Mouse (Mus musculus) brain, embryonic 18.5 days (tissue): Measurements from ENCODE around the gene Hivep1.

Source experiments
- DNase-seq: peaks from one replicate; pipeline ENCODE4 v3.0.0-alpha.2; 2012; ENCODE audit warnings: low read depth, low spot score

The Hivep1 gene

DNA sequence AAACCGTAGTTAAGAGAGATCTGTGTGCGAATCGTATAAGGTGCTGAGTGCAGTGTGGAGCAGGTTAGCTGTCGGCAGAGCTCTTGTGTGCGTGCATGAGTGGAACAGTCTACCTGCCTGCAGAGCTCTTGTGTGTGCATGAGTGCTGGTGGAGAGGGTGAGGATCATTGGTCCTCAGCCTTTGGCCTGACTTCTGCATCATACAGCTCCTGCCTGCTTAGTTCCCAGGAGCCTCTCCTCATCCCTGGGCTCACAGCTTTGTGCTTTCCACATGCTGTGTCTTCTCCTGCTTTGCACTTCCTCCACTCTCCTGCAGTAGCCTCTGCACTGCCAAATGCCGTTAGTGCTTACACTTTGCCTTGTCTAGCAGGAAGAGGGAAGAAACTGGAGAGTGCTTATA lies 60.2 kb downstream of the Hivep1 start:
- DNase-seq: no peak

DNA sequence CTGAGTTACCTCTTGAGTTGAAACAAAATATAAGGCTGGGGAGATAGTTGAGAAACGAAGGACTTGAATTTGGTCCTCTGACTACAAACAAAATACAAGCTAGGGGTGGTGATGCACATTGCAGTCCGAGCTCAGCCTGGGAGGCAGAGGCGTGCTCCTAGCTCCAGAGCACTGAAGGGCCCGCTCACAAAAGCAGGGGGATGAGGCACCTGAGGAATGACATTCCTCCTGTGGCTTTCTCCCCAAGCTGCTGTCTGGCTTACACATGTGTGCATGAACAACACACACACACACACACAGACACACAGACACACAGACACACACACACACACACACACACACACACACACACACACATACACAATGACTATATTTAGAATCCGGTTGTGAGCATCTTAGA lies 60.9 kb downstream of the Hivep1 start:
- no peak for DNase-seq

DNA sequence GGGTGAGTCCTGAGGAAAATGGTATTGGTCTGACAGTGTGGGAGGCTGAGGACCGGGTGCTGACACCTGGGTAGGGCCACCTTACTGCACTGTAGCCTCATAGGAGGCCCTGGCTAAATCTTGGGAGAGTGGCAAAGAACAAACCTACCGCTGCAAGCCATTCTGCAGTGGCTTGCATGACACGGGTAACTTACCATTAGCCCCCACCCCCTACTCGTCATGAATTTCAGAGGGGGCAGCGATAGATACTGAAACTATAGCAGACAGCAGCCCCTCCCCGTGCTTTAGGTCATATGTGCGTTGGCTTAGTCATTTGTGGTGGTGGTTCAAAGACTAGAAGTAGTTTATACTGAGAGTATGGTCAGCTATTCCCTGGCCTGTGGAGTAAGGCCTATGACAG lies 61.8 kb downstream of the Hivep1 start:
- no peak for DNase-seq

DNA sequence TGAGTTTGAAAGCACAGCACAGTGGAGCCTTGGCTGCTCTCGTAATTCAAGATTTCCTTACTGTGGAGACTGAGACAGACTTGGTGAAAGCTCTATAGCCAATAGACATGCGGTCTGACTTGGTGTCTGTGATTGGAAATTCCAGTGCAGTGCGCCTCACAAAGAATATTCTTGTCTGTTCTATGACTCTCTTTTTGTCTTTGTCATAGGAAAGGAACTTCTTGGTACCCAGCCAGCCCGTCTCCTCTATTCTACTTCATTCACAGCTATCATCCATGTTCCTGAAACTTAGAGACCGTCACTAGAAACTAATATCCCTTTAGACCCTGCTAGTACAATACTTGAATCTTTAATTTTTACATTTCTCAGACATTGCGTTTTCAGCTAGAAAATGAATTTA lies 64.5 kb downstream of the Hivep1 start:
- no peak for DNase-seq

DNA sequence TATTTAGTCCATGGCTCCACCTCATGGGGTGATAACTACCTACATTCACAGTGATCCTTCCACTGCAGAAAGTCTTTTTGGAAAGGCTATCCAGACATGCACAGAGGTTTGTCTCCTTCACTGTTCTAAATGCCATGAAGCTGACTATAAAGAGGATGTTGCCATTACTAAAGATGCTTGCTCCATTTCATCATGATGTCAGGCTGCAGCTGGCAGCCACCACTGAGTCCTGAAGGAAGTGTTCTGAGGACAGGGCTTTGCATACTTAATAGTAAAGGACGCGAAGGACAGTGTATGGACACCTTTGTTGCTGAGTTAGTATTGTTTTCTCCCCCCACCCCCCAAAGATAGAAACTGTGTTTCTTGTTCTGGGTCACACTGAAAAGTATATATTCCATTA lies 67.2 kb downstream of the Hivep1 start:
- DNase-seq: no peak

DNA sequence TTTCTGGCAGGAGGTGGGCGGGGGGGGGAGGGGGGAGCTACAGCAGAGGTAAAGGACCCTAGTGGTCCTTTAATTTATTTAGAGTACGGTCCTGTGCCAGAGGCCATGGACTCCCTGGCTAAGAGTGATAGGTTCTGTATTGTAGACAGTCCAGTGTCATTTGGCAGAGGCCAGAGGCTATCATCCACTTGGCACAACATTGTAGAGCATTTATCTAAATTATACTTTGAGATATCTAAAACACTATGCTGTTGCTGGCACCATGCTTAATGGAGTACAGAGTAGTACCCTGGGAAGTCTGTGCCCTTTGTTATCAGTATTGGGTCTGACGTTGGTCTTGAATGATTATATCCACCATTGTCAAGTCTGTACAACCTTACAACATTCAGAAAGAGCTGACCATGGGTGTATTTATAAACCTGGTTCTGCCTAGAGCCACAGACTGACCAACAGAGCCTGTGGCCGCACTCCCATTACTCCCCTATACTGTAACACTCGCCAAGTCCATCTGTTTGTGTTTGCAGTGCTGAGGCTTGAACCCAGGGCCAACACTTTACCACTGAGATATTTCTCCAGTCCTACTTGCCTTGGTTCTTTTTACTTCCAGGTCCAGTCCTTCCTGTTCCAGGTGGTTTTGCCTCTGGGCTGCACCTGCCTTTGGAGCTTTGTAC lies 69.4 kb downstream of the Hivep1 start:
- no peak for DNase-seq

GRCm38 (mm10) chr13:42121777-42122682 lies 70.2 kb downstream of the Hivep1 start:
- no peak for DNase-seq

GRCm38 (mm10) chr13:42144627-42145026 lies 92.8 kb downstream of the Hivep1 start:
- DNase-seq: no peak

- DNase-seq: peak; percentile 12
These were observed 97.7 kb downstream of the Hivep1 start for GRCm38 (mm10) chr13:42149328-42150071.

- peak; percentile 4 for DNase-seq
These were observed 98.2 kb downstream of the Hivep1 start for GRCm38 (mm10) chr13:42150072-42150450.

DNA sequence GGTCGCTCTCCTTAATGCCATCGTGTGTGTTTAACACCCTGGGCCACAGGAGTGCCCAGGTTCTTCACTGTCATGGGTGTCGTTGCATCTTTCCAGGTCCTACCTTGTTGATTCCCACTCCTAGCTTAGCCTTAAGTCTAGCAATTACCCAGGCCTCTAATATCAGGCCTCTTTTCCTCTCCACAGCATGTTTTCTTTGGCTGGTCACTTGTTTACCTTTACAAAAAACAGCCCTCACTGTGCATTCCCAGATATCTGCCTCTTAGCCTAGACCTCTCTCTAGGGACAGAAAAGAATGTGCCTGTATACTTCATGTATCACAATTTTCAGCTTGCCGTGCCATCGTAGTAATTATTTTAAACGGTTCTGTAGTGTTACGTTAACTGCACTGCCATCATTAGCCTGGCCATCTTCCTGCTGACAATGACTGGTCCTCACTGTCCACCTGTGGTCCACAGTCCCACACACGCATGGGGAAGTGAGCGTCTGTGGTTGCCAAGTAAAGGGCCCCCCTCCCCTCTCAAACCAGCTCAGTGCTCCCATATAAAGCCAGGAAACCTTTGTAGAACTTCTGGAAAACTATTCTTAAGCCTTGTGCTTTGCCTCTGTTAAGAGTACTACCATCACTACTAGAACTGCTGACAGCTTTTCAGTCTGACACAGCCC lies 98.8 kb downstream of the Hivep1 start:
- no peak for DNase-seq

- DNase-seq: no peak
These were observed 106.4 kb downstream of the Hivep1 start for GRCm38 (mm10) chr13:42158259-42158658.

- DNase-seq: no peak
These were observed 107.8 kb downstream of the Hivep1 start for GRCm38 (mm10) chr13:42159416-42160185.

- no peak for DNase-seq
These were observed 119.0 kb downstream of the Hivep1 start for GRCm38 (mm10) chr13:42170802-42171201.

DNA sequence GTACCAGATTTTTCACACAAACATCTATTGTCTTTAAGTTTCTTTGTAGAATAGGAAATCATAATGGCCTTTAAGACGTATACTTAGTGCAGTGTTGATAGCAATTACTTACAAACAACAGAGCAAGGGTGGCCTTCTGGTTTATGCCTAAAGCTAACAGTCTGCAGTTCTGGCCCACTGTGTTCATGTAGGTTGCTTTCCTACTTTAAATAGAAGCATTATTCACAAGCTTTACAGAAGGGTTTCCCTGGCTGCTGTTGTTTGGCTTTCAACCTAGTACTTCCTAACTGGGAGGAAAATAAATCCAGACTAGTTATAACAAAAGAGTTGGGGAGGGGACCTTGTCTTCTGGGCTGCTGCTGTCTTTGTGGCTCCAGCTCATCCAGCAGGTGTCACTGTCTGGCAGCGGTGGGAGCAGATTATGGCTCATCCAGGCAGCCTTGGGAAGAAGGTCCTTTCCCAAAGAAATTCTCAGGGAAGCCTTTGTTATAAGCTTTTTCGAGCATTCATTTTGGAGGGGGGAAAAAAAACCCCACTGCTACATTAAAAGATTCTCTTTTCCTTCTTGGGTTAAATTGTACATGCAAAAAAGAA lies 123.1 kb downstream of the Hivep1 start:
- DNase-seq: no peak

- DNase-seq: no peak
These were observed 130.8 kb downstream of the Hivep1 start for GRCm38 (mm10) chr13:42182635-42183034.

DNA sequence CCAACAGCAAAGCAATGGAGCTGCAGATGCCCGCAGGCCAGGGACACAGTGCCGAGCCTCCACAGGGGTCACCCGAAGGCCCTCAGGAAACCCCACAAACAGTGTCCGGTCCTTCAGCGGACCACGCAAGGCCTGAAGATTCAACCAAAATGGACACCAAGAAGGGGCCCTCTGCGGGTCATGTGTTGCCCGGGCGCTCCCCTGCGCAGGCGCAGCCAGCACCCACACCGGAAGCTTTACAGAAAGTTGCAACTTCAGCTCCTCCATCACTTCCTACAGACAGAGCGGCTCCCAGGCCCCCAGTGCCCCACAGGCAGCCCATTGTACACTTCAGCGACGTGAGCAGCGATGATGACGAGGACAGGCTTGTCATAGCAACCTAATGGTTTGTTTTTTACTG lies 132.3 kb downstream of the Hivep1 start:
- DNase-seq: no peak

GRCm38 (mm10) chr13:42193016-42193415 lies 141.2 kb downstream of the Hivep1 start:
- DNase-seq: no peak

DNA sequence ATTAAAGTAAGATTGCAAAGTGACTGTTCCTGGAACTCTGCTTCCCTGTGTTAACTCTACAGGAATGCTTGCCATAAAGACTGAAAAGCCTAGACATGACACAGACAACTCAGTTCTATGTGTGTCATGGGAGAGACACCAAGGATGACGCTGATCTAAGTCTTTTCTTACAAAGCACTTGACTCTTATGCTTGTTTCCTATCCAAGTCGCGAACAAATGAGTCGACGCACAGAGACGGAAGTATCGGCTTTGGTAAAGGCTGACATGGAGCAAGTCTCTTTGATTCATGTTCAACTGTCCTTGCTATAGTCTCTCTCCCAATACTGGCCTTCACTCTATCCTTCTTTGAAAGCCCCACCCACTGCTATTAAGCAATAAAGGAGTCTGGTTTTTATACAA lies 143.8 kb downstream of the Hivep1 start:
- no peak for DNase-seq

DNA sequence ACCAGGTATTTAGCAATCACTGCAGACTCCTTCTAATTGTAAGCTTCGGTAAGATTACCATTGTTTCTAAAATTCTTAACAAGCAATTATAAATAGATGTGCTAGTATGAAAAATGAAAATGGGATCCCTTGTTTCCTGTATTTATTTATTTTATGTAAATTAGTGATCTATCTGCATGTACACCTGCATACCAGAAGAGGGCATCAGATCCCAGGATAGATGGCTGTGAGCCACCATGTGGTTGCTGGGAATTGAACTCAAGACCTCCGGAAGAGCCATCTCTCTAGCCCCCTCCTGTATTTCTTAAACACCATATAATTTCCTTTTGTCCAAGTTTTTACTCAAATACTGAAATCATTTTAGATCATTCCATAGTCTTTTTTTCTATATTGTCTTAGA lies 145.8 kb downstream of the Hivep1 start:
- no peak for DNase-seq

- no peak for DNase-seq
These were observed 161.7 kb downstream of the Hivep1 start for GRCm38 (mm10) chr13:42213556-42213955.
